Mouse (Mus musculus) monocyte, adult 5-6 weeks (primary cell): ENCODE measurements around the gene Tmem117. TPM values are rescaled to one million over a fixed set of nuclear protein-coding genes. Genes with fewer than 3 reads are reported as not detected.

ENCODE experiments used
- total RNA-seq: library from RNA; stranded (forward); fragments of 200-1000, 200-491, 200-594 nt; gene quantifications from 3 replicates; pipeline ENCODE4 v1.2.3, GENCODE M21; 2017

Gene Tmem117
- total RNA-seq, 1 experiment from 2014 or later, result not detected

Other genes with a start within 250 kb of the Tmem117 start
- not detected in 3 replicates for gene Adamts20, start 163.8 kb upstream of the Tmem117 start, total RNA-seq
- 3.9 to 6.4 TPM (median 4.0 TPM) in 3 replicates for gene Pus7l, start 85.7 kb upstream of the Tmem117 start, total RNA-seq
- gene Irak4, start 85.6 kb upstream of the Tmem117 start, total RNA-seq, result 43.1 to 59.1 TPM (median 44.0 TPM) in 3 replicates
- 37.0 to 54.7 TPM (median 51.2 TPM) in 3 replicates for gene Twf1, start 39.3 kb upstream of the Tmem117 start, total RNA-seq